Mouse (Mus musculus): Measurements from ENCODE around the gene Dcn. TPM values are rescaled to one million over a fixed set of nuclear protein-coding genes. Genes with fewer than 3 reads are reported as not detected.

Dcn gene
- polyA plus RNA-seq, 1 experiment from 2014 or later = 96.1 TPM

DNA sequence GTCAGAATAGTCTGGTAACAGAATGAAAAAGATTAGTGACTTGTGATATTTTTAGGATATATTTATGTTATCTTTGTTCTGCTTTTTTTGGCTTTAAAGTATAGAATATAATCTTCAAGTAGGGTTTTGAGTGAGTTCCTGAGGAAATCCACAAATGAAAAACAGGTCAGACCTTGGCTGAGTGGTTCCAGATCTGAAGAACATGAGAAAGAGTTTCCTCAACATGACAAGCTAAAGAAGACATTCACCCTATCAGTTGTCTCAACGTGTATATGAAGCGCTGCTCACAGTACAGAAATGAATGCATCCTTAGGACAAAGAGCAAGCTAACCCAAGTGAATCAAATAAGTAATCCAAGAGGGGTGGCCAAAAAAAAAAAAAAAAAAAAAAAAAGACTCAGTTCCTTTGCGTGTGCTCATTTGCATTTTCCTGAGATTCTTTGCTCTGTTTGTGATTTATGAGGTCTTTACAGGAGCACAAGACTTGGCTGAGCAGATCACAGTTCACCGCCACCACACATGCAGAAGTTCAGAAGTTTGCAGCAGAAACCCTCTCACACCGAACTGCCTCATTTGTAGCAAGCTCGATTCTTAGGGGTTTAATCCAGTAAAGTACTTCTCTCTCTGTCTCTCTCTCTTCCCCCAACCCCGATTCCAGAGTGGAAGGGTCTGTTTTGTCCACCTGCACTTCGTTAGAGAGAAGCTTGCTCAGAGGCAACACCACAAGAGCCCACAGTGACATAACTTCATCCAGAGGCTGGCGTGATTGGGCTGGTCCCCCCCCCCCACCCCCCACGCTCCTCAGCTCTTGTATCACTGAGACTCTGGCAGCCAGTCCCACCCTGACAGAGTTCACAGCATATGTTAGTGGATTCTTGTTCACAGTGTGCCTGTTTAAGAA lies 85.8 kb downstream of the Dcn start, which contains the start of gene Lum:
Gene Lum (plus strand): TSS at position 172 of the 900 bp plus-strand sequence.
- Histone ChIP-seq H3K9ac (no peak within 1 kb of the TSS), H3K4me1 (replicated peaks) (peaks cover 4% of the 10 kb centered on the region; the same call in 1 of the 2 replicates), H3K4me3 (no peak within 1 kb of the TSS), H3K9me3 (replicated peaks) (no peaks in the 10 kb centered on the region), H3K27ac (ENCODE audit: poor library complexity, severe bottlenecking) (peak within 1 kb of the TSS; percentile 70), H3K36me3 (no peaks in the 10 kb centered on the region), H3K27me3 (replicated peaks) (no peaks in the 10 kb centered on the region), H3K4me2 (peak within 1 kb of the TSS; percentile 41; the same call in 1 of the 2 replicates)
- WGBS = 46% methylated on average over 10 of the region's 10 CpGs
- 0 out of 2 replicates have a peak, but pooled peaks have one; percentile 9 for ATAC-seq (ENCODE audit: insufficient number of reproducible peaks, low FRiP score)

DNA sequence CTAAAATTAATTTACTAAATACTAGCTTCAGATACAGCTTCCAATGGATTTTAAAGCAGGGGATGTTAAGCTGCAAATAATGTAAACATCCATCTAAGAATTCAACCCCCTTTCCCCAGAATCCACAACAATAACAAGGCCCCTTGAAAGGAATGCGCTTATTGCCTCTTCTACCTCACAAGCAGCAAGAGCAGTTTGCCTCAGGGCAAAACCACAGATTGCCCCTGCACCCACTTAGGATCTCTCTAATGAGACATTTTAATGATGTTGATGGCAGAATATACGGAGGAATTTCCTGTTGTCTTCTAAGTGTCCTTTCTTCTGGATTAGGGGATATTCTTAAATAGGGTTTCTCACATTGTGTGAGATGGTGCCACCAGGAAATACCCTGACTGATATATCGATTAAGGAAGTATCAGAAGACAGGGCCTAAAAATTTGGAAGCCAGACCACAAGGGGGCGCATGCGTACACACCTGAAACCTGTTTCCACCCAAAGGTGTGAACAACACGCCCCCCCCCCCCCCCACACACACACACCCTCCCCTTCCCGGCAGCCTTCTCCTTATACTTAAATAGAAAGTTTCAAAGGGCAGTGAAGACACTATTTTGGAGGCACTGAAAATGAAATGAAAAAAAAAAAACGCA lies 88.2 kb downstream of the Dcn start:
- 66% methylated on average over 8 of the region's 8 CpGs for WGBS
- Histone ChIP-seq H3K4me2 (no peak overlapping the region), H3K27ac (ENCODE audit: poor library complexity, severe bottlenecking) (no peak overlapping the region), H3K9ac (no peak overlapping the region), H3K4me1 (replicated peaks) (peaks cover 4% of the 10 kb centered on the region; the same call in 1 of the 2 replicates), H3K27me3 (replicated peaks) (no peaks in the 10 kb centered on the region), H3K4me3 (no peak overlapping the region), H3K36me3 (no peaks in the 10 kb centered on the region), H3K9me3 (replicated peaks) (no peaks in the 10 kb centered on the region)
- ATAC-seq (ENCODE audit: insufficient number of reproducible peaks, low FRiP score) = no peak

Other genes starting within 250 kb of the Dcn start
- 87.6 and 99.5 TPM in 2 replicates for gene Lum, start 85.5 kb downstream of the Dcn start, polyA plus RNA-seq (2016; fragmentation: Nextera tagmentation; extraction: Ambion mirVana)
- gene Kera, start 127.3 kb downstream of the Dcn start, polyA plus RNA-seq (2016; fragmentation: Nextera tagmentation; extraction: Ambion mirVana) = 0.17 TPM in 1 of 2 replicates, not detected in the other
- gene Epyc, start 164.5 kb downstream of the Dcn start, polyA plus RNA-seq (2016; fragmentation: Nextera tagmentation; extraction: Ambion mirVana) = 0.42 and 0.79 TPM in 2 replicates
- not detected in 2 replicates for gene Ccer1, start 213.4 kb downstream of the Dcn start, polyA plus RNA-seq (2016; fragmentation: Nextera tagmentation; extraction: Ambion mirVana)
- not detected in 2 replicates for gene C030005K15Rik, start 247.1 kb downstream of the Dcn start, polyA plus RNA-seq (2016; fragmentation: Nextera tagmentation; extraction: Ambion mirVana)

Measured in heart, embryonic 12.5 days (tissue).